Mouse (Mus musculus): ENCODE measurements around the gene 2310033P09Rik.

Gene 2310033P09Rik

DNA sequence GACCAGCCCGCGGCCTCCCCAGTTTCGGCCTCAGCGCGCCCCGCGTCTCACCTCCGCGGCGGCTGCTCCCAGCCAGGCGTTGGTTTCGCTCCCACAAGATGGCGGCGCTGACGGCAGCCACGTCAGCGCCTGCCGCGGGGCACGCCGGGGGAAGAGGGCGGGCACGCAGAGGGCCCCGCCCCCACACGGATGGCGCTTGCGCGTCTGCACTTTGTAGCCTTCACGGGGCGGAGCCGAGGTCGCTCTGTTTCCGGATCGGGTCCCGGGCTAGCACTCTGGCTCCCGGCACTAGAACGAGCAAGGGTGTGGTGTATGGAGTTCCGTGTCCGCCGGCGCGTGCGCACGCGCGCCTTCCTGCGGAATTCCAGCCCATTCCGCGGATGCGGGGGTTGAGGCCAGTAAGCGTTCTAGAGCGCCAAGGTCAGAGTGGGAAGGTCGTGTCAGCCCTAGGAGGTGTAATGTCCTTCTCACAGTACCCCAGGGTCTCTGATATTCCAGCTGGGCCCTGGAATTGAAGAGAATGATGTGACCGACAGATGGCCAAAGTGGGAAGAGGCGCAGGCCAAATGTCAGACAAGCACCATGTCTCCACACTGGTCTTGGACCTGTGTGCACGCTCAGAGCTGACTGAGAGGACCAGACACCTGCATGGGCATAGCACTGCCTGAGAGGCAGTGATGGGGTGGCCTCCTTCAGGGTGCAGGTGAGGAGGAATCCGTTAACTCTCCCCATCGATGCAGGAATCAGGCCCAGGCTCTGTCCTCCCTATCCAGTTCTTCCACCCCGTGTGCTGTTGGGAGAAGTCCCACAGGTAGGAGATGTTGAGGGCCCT lies 20.2 kb downstream of the 2310033P09Rik start, which contains the start of gene Arf1:
Gene Arf1 (minus strand): TSS at position 149 of the 832 bp plus-strand sequence.
- peak; percentile 90 for DNase-seq (ENCODE audit: low read depth, low spot score)

GRCm38 (mm10) chr11:59230144-59230760 lies 22.1 kb downstream of the 2310033P09Rik start:
- DNase-seq (ENCODE audit: low read depth, low spot score), result no peak

GRCm38 (mm10) chr11:59232797-59233196 lies 24.7 kb downstream of the 2310033P09Rik start:
- DNase-seq (ENCODE audit: low read depth, low spot score), result no peak

DNA sequence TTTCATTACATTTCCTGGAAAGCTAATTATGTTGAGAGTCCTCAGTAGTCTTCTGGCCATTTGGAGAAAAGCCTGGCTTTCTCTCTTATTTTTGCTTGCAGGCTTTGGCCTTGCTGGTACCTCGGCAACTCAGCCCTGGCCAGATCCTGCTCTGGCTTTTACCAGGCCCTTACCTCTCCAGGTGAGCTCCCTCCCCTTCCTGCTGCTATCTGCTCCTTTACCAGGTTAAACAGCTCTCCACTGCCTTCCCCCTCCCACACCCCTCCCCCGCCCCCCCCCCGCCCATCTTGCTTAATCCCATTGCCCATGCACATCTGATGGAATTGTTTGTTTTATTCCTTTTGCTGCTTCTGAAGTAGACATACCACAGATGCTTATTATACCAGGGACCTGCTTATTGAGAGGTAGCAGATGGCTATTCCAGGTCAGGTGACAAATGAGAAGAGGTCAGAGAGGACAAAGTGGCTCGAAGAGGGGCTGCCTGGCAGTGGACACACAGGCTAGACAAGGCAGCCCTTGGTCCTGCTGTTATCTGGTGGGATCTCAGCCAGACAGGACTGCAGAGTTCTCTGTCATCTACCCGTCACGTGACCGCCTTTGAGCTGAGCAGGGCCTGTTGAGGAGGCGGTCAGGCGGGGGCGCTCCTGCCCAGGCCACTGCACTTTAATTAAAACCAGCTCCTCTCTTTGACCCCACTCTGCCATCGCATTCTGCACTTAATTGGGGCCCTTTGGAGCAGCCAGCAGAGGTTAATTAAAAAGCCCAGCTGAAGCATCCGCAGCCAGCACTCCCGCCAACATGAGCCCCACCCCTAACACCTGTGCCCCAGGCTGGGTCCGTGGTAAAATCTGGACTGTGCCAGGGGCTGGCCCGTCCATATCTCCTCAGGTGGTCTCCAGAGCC lies 30.7 kb downstream of the 2310033P09Rik start:
- DNase-seq (ENCODE audit: low read depth, low spot score), result no peak

DNA sequence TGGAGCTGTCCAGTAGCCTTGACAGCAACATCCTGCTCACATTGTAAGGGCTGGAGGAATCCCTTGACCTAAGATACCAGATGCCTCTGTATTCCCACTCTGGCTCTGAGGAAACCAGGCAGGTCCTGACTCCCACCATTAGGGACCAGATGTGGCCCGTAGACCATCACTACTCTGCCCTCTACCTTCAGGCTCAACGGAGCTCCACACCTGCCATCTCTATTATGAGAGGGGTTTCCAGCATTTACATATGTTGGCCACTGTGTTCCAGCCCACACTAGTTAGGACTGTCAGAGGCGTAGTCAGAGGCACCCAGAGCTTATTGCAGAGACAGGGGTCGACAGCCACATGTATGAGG lies 31.3 kb downstream of the 2310033P09Rik start:
- DNase-seq (ENCODE audit: low read depth, low spot score), result no peak

- DNase-seq (ENCODE audit: low read depth, low spot score), result no peak
Measured at GRCm38 (mm10) chr11:59239796-59240195, 31.7 kb downstream of the 2310033P09Rik start.

GRCm38 (mm10) chr11:59241841-59242240 lies 33.7 kb downstream of the 2310033P09Rik start:
- DNase-seq (ENCODE audit: low read depth, low spot score), result no peak

DNA sequence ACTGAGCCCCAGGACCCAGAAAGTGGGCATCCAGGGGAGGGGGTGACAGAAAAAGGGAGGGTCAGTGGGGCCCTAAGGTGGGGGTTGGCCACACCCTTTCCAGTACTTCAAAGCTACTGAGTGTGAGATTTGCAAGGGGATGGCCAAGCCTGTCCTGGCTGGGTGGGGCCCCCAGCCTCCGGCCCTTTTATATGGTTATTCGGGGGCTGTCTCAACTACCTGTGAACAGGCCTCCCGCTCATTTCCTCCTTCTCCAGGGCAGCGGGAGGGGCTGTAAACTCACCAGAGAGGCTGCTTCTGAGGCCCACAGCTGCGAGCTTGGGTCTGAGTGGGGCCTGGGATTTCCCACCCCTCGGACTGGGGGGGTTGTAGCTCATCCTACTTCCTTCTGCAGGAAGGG lies 35.7 kb downstream of the 2310033P09Rik start:
- DNase-seq (ENCODE audit: low read depth, low spot score), result no peak

DNA sequence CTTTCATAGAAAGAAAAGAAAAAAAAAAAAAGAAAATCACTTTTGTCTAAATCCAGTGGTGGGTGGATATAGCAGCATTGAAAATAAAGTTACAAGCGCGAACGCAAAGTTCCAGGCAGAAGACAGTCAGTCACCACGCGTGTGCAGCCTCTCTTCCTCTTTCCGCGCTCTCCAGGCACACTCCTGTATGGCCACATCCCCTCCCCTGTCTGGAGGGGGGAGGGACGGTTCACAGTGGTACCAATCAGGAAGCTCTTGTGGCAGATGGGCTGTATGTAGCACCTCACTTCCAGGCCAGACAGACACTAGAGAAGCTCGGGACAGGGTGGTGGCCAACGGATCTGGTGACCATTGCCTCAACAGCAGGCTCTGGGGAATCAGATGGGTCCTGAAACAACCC lies 40.0 kb downstream of the 2310033P09Rik start:
- DNase-seq (ENCODE audit: low read depth, low spot score), result no peak

GRCm38 (mm10) chr11:59259647-59260046 lies 51.5 kb downstream of the 2310033P09Rik start:
- no peak for DNase-seq (ENCODE audit: low read depth, low spot score)
